Mouse (Mus musculus): Measurements from ENCODE around the gene Smco4. TPM values are rescaled to one million over a fixed set of nuclear protein-coding genes. Genes with fewer than 3 reads are reported as not detected.

Gene Smco4
- polyA plus RNA-seq, 1 experiment: 32.0 TPM

DNA sequence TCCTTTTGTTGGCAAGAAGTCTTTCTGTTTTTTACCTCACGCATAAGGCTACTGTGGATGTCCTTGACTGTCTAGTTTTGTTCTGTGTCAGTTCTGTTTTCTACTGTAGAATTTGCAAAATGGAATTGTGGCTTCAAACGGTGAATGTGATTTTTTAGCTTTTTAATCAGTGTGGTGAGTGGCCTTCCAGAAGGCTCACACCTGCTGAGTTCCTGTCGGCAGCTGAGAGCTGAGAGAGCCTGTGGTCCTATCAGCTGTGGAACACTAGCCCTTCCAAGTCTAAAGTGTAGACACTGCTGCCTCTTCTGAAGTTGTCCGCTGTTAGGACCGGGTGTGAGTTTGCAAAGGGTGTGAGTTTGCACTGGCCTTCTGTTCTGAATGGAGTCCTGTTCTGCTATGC lies 29.7 kb downstream of the Smco4 start:
- DNase-seq: no peak
- Histone ChIP-seq H3K27me3 (replicated peaks; ENCODE audit: control insufficient read depth, insufficient read depth, low read length) (no peaks in the 10 kb centered on the region), H3K4me1 (ENCODE audit: control insufficient read depth, insufficient read depth, low read length) (peaks cover 14% of the 10 kb centered on the region), H3K4me3 (ENCODE audit: insufficient read depth, low read depth, low read length) (no peak overlapping the region), H3K27ac (ENCODE audit: insufficient read depth, low read depth, low read length) (no peak overlapping the region), H3K36me3 (ENCODE audit: control insufficient read depth, insufficient read depth, low read length) (no peaks in the 10 kb centered on the region)
- 73% methylated on average over 5 of the region's 5 CpGs for WGBS
- TF ChIP-seq CTCF (conservative IDR thresholded peaks at IDR 0.05; ENCODE audit: insufficient read depth, insufficient read length, low read depth, low read length) (no peak), POLR2A (IDR thresholded peaks at IDR 0.05; ENCODE audit: low read depth, low read length) (no peak)

GRCm38 (mm10) chr9:15523646-15524045 lies 30.4 kb downstream of the Smco4 start:
- Histone ChIP-seq H3K4me1 (ENCODE audit: control insufficient read depth, insufficient read depth, low read length) (peaks cover 14% of the 10 kb centered on the region), H3K27me3 (replicated peaks; ENCODE audit: control insufficient read depth, insufficient read depth, low read length) (no peaks in the 10 kb centered on the region), H3K4me3 (ENCODE audit: insufficient read depth, low read depth, low read length) (no peak overlapping the region), H3K27ac (ENCODE audit: insufficient read depth, low read depth, low read length) (no peak overlapping the region), H3K36me3 (ENCODE audit: control insufficient read depth, insufficient read depth, low read length) (no peaks in the 10 kb centered on the region)
- WGBS: 70% methylated on average over 6 of the region's 6 CpGs
- no peak for TF ChIP-seq POLR2A (IDR thresholded peaks at IDR 0.05; ENCODE audit: low read depth, low read length)
- TF ChIP-seq CTCF (conservative IDR thresholded peaks at IDR 0.05; ENCODE audit: insufficient read depth, insufficient read length, low read depth, low read length): no peak
- no peak for DNase-seq

DNA sequence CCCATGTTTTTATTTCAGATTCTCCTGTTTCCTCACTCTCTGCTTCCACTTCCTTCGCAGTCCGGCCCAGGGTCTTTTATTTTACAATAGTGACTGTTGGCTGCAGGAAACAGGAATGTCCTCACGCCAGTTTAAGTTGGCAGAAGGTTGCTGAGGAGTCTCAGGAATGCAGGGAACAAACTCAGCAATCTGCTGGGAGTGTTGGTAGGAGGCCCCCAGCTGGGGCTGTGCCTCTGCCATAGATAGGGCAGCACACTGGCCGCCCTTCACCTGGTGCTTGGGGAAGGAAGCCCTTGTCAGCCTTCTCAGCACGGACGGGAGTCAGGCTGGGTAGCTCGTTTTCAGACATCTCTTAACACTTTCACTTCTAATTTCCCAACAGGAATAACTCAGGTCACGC lies 32.0 kb downstream of the Smco4 start:
- no peaks in the 10 kb centered on the region for H3K36me3 ChIP-seq (ENCODE audit: control insufficient read depth, insufficient read depth, low read length)
- peak overlapping the region; percentile 14; the same call in 1 of the 2 replicates for H3K27ac ChIP-seq (ENCODE audit: insufficient read depth, low read depth, low read length)
- 38% methylated on average over 8 of the region's 8 CpGs for WGBS
- no peak overlapping the region for H3K4me3 ChIP-seq (ENCODE audit: insufficient read depth, low read depth, low read length)
- H3K27me3 ChIP-seq (replicated peaks; ENCODE audit: control insufficient read depth, insufficient read depth, low read length): no peaks in the 10 kb centered on the region
- TF ChIP-seq CTCF (conservative IDR thresholded peaks at IDR 0.05; ENCODE audit: insufficient read depth, insufficient read length, low read depth, low read length): no peak
- no peak for TF ChIP-seq POLR2A (IDR thresholded peaks at IDR 0.05; ENCODE audit: low read depth, low read length)
- DNase-seq: peak; percentile 62
- peaks cover 15% of the 10 kb centered on the region for H3K4me1 ChIP-seq (ENCODE audit: control insufficient read depth, insufficient read depth, low read length)

DNA sequence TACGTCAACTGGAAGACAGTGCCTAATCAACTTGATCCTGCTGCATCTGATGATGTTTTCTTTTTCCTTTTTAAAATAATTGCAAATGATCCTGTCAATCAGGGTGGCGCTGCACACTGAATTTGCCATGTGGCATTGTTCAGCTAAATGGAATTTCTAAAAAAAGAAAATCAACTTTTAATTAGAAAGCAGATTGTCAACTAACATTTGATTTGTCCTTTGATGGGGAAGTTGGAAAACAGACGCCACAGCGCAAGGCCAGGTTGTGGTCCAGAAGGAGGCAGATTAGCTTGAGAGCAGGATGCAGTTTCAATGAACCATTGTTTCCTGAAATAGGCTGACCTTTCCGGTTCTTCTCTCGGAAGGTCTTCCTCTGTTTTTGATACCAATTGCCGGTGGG lies 33.3 kb downstream of the Smco4 start:
- DNase-seq: peak; percentile 59
- no peak for TF ChIP-seq CTCF (conservative IDR thresholded peaks at IDR 0.05; ENCODE audit: insufficient read depth, insufficient read length, low read depth, low read length)
- TF ChIP-seq POLR2A (IDR thresholded peaks at IDR 0.05; ENCODE audit: low read depth, low read length): no peak
- Histone ChIP-seq H3K4me3 (ENCODE audit: insufficient read depth, low read depth, low read length) (no peak overlapping the region), H3K4me1 (ENCODE audit: control insufficient read depth, insufficient read depth, low read length) (peaks cover 13% of the 10 kb centered on the region), H3K27me3 (replicated peaks; ENCODE audit: control insufficient read depth, insufficient read depth, low read length) (no peaks in the 10 kb centered on the region), H3K27ac (ENCODE audit: insufficient read depth, low read depth, low read length) (no peak overlapping the region), H3K36me3 (ENCODE audit: control insufficient read depth, insufficient read depth, low read length) (no peaks in the 10 kb centered on the region)
- WGBS: 70% methylated on average over 7 of the region's 7 CpGs

GRCm38 (mm10) chr9:15527846-15528245 lies 34.6 kb downstream of the Smco4 start:
- H3K4me1 ChIP-seq (ENCODE audit: control insufficient read depth, insufficient read depth, low read length): peaks cover 13% of the 10 kb centered on the region
- no peak overlapping the region for H3K4me3 ChIP-seq (ENCODE audit: insufficient read depth, low read depth, low read length)
- WGBS: 76% methylated on average over 6 of the region's 6 CpGs
- no peaks in the 10 kb centered on the region for H3K27me3 ChIP-seq (replicated peaks; ENCODE audit: control insufficient read depth, insufficient read depth, low read length)
- no peak for DNase-seq
- no peak for TF ChIP-seq CTCF (conservative IDR thresholded peaks at IDR 0.05; ENCODE audit: insufficient read depth, insufficient read length, low read depth, low read length)
- no peak for TF ChIP-seq POLR2A (IDR thresholded peaks at IDR 0.05; ENCODE audit: low read depth, low read length)
- H3K36me3 ChIP-seq (ENCODE audit: control insufficient read depth, insufficient read depth, low read length): no peaks in the 10 kb centered on the region
- H3K27ac ChIP-seq (ENCODE audit: insufficient read depth, low read depth, low read length): no peak overlapping the region

DNA sequence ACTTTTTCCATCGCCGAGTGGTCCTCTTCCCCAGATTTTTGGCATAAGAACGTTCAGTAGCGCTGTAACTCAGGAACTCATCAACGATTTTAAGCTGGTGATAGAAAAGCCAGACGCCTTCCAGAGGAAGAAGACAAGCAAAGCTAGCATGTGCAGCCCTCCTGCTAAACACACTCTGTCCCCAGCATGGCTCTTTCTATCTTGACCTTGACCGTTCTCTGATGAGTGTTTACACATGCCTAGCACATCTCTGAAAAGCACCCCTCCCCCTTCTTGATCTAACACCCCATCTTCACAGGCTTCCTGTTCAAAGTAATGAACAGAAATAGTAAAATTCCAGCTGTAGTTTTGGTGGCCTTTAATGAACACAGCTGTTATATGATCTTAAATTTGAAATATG lies 35.1 kb downstream of the Smco4 start:
- 69% methylated on average over 7 of the region's 7 CpGs for WGBS
- Histone ChIP-seq H3K27me3 (replicated peaks; ENCODE audit: control insufficient read depth, insufficient read depth, low read length) (no peaks in the 10 kb centered on the region), H3K4me1 (ENCODE audit: control insufficient read depth, insufficient read depth, low read length) (peaks cover 13% of the 10 kb centered on the region), H3K4me3 (ENCODE audit: insufficient read depth, low read depth, low read length) (no peak overlapping the region), H3K36me3 (ENCODE audit: control insufficient read depth, insufficient read depth, low read length) (no peaks in the 10 kb centered on the region), H3K27ac (ENCODE audit: insufficient read depth, low read depth, low read length) (no peak overlapping the region)
- no peak for DNase-seq
- TF ChIP-seq CTCF (conservative IDR thresholded peaks at IDR 0.05; ENCODE audit: insufficient read depth, insufficient read length, low read depth, low read length): no peak
- TF ChIP-seq POLR2A (IDR thresholded peaks at IDR 0.05; ENCODE audit: low read depth, low read length): no peak

- H3K4me3 ChIP-seq (ENCODE audit: insufficient read depth, low read depth, low read length): no peak overlapping the region
- peak; percentile 62 for DNase-seq
- H3K27ac ChIP-seq (ENCODE audit: insufficient read depth, low read depth, low read length): no peak overlapping the region
- peaks cover 6% of the 10 kb centered on the region for H3K4me1 ChIP-seq (ENCODE audit: control insufficient read depth, insufficient read depth, low read length)
- WGBS: 55% methylated on average over 8 of the region's 8 CpGs
- H3K27me3 ChIP-seq (replicated peaks; ENCODE audit: control insufficient read depth, insufficient read depth, low read length): no peaks in the 10 kb centered on the region
- TF ChIP-seq CTCF (conservative IDR thresholded peaks at IDR 0.05; ENCODE audit: insufficient read depth, insufficient read length, low read depth, low read length) (no peak), POLR2A (IDR thresholded peaks at IDR 0.05; ENCODE audit: low read depth, low read length) (no peak)
- no peaks in the 10 kb centered on the region for H3K36me3 ChIP-seq (ENCODE audit: control insufficient read depth, insufficient read depth, low read length)
Measured at GRCm38 (mm10) chr9:15529275-15529964, 36.2 kb downstream of the Smco4 start.
